Mouse (Mus musculus): ENCODE measurements around the gene Clec16a. TPM values are rescaled to one million over a fixed set of nuclear protein-coding genes. Genes with fewer than 3 reads are reported as not detected.
A peak's percentile ranks its signal among the peaks of the same experiment; 100 is the strongest.

The Clec16a gene
- polyA plus RNA-seq, 1 experiment from 2014 or later: 11.3 TPM

DNA sequence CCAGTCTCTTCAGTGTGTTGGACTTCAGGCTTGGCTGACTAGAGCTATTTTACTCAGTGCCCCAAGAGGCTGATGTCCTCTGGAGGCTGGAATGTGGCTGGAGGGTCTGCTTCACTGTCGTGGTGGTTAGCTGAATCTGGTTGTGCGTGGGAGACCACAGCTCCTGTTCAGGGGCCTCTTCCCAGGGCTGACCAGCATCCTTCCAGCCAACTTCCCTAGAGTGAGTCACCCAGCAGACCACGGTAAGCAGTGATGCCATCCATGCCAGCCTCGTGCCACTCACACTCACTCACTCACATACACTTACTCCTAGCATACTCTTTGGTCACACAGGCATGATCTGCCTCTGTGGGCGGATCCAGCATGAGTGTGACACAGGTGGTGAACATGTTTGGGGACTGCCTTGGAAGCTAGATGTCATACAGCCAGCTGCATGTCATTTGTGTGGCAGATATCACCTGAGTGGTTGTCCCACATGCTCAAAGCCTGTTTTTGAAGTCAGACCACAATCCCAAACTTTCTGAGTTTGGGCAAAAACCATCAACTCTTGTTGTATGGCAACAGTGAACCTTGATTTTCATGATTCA, 24.8 kb downstream of the Clec16a start:
- Histone ChIP-seq H3K9me3 (ENCODE audit: low read length) (no peaks in the 10 kb centered on the region), H3K27me3 (ENCODE audit: insufficient read depth, low read length) (no peaks in the 10 kb centered on the region), H3K4me1 (ENCODE audit: insufficient read depth) (no peaks in the 10 kb centered on the region), H3K27ac (ENCODE audit: low read depth) (no peak overlapping the region), H3K4me2 (ENCODE audit: low read depth, low read length) (no peak overlapping the region), H3K9ac (replicated peaks) (no peak overlapping the region), H3K36me3 (replicated peaks; ENCODE audit: insufficient read depth, low read length) (peaks cover 14% of the 10 kb centered on the region; the same call in 1 of the 2 replicates), H3K4me3 (ENCODE audit: low read depth, low read length) (no peak overlapping the region)
- ATAC-seq (no peak), DNase-seq (no peak)
- TF ChIP-seq CTCF (IDR thresholded peaks at IDR 0.05; ENCODE audit: low read depth) (no peak), EP300 (IDR thresholded peaks at IDR 0.05; ENCODE audit: low read depth) (no peak)
- WGBS (ENCODE audit: insufficient replicate concordance): 57% methylated on average over 5 of the region's 5 CpGs

DNA sequence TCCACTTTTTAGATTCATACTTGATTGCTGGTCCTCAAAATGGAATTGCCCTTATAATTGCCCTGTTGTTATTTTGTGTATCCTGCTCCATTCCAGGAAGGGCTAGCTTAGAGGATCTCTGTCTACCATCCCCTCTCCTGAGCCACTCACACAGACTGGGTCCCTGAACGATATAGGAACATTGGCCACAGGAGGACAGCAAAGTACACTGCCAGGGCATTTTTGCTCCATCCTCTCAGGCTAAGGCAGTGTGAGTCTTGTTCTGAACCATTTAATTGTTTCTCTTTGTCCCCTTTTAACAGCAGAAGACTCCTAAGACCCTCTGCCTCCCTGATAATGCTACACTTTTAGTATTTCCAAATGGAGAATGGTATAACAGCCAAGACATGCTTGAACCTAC, 25.6 kb downstream of the Clec16a start:
- ATAC-seq: no peak
- no peak overlapping the region for H3K9ac ChIP-seq (replicated peaks)
- H3K27me3 ChIP-seq (ENCODE audit: insufficient read depth, low read length): no peaks in the 10 kb centered on the region
- peaks cover 14% of the 10 kb centered on the region; the same call in 1 of the 2 replicates for H3K36me3 ChIP-seq (replicated peaks; ENCODE audit: insufficient read depth, low read length)
- no peak overlapping the region for H3K27ac ChIP-seq (ENCODE audit: low read depth)
- H3K4me1 ChIP-seq (ENCODE audit: insufficient read depth): peaks cover under 1% of the 10 kb centered on the region; the same call in 1 of the 2 replicates
- DNase-seq: no peak
- WGBS (ENCODE audit: insufficient replicate concordance): 73% methylated on average over 1 of the region's 1 CpGs
- TF ChIP-seq EP300 (IDR thresholded peaks at IDR 0.05; ENCODE audit: low read depth): no peak
- no peak for TF ChIP-seq CTCF (IDR thresholded peaks at IDR 0.05; ENCODE audit: low read depth)
- H3K4me2 ChIP-seq (ENCODE audit: low read depth, low read length): no peak overlapping the region
- no peaks in the 10 kb centered on the region for H3K9me3 ChIP-seq (ENCODE audit: low read length)
- no peak overlapping the region for H3K4me3 ChIP-seq (ENCODE audit: low read depth, low read length)

DNA sequence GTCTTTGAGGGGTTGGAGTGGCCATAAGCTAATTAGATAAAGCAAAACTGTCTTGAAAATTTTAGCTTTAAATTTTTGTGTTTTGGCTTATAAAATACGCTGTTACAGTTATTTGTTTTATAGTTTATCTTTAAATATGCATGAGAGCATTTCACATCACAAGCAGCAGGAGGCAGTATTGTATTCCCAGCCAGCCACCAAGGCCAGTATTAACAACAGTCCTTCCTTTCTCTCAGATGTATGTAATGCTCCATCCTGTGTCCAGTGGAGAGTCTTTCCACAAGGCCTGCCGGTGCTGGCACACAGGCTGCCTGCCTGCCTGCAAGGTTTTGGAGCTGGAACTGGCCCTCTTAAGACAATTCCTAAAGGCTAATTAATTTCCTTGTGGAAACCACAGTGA, 26.7 kb downstream of the Clec16a start:
- DNase-seq (no peak), ATAC-seq (no peak)
- H3K9ac ChIP-seq (replicated peaks): no peak overlapping the region
- TF ChIP-seq EP300 (IDR thresholded peaks at IDR 0.05; ENCODE audit: low read depth) (no peak), CTCF (IDR thresholded peaks at IDR 0.05; ENCODE audit: low read depth) (peak; percentile 73)
- no peak overlapping the region for H3K27ac ChIP-seq (ENCODE audit: low read depth)
- H3K4me1 ChIP-seq (ENCODE audit: insufficient read depth): peaks cover 8% of the 10 kb centered on the region
- H3K9me3 ChIP-seq (ENCODE audit: low read length): no peaks in the 10 kb centered on the region
- peaks cover 18% of the 10 kb centered on the region; the same call in 1 of the 2 replicates for H3K36me3 ChIP-seq (replicated peaks; ENCODE audit: insufficient read depth, low read length)
- no peak overlapping the region for H3K4me3 ChIP-seq (ENCODE audit: low read depth, low read length)
- WGBS (ENCODE audit: insufficient replicate concordance): 53% methylated on average over 2 of the region's 2 CpGs
- H3K4me2 ChIP-seq (ENCODE audit: low read depth, low read length): no peak overlapping the region
- H3K27me3 ChIP-seq (ENCODE audit: insufficient read depth, low read length): no peaks in the 10 kb centered on the region

DNA sequence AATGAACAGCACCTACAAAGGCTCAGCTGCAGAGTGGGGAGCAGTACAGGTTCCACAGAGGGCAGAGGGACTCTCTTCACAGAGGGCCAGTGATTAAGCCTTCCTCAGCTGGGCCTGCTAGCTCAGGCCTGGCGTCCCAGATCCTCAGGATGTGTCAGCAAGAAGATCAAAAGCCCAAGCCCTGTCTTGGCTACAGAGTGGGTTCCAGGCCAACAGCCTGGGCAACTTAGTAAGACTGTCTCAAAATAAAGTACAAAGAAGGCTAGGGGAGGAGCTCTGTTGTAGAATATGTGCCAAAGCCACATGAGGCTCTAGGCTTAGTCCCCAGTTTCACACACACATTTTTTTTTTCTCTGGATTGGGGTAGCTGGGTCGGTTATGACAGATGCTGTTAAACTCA, 29.8 kb downstream of the Clec16a start:
- Histone ChIP-seq H3K27me3 (ENCODE audit: insufficient read depth, low read length) (no peaks in the 10 kb centered on the region), H3K4me3 (ENCODE audit: low read depth, low read length) (no peak overlapping the region), H3K27ac (ENCODE audit: low read depth) (no peak overlapping the region), H3K9ac (replicated peaks) (no peak overlapping the region), H3K9me3 (ENCODE audit: low read length) (no peaks in the 10 kb centered on the region), H3K4me1 (ENCODE audit: insufficient read depth) (peaks cover 8% of the 10 kb centered on the region), H3K4me2 (ENCODE audit: low read depth, low read length) (no peak overlapping the region), H3K36me3 (replicated peaks; ENCODE audit: insufficient read depth, low read length) (peaks cover 29% of the 10 kb centered on the region; the same call in 1 of the 2 replicates)
- whole genome bisulfite sequencing (ENCODE audit: insufficient replicate concordance): 76% methylated on average over 2 of the region's 2 CpGs
- DNase-seq: no peak
- no peak for TF ChIP-seq CTCF (IDR thresholded peaks at IDR 0.05; ENCODE audit: low read depth)
- TF ChIP-seq EP300 (IDR thresholded peaks at IDR 0.05; ENCODE audit: low read depth): no peak
- ATAC-seq: no peak

DNA sequence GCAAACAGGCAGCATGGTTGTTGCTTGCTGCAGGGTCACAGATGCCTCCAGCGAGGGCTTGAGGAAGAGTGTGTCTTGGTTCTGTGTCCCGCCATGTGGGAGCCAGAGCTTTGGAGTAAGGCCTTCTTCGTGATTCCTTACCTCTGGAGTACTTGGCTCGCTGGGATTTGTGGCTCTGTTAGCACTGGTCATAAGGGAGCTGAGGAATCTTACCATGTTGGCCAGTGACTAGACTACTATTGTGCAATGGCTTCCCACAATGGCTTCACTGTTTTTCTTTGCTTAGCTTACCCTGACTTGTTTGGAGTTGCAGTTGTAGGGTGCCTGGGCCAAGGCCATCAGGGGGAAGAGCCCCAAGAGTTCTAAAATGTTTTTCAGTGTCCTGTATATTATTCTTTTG, 30.8 kb downstream of the Clec16a start:
- H3K4me3 ChIP-seq (ENCODE audit: low read depth, low read length): no peak overlapping the region
- no peak overlapping the region for H3K27ac ChIP-seq (ENCODE audit: low read depth)
- H3K4me2 ChIP-seq (ENCODE audit: low read depth, low read length): no peak overlapping the region
- no peaks in the 10 kb centered on the region for H3K27me3 ChIP-seq (ENCODE audit: insufficient read depth, low read length)
- WGBS (ENCODE audit: insufficient replicate concordance): 73% methylated on average over 4 of the region's 4 CpGs
- no peak for TF ChIP-seq EP300 (IDR thresholded peaks at IDR 0.05; ENCODE audit: low read depth)
- TF ChIP-seq CTCF (IDR thresholded peaks at IDR 0.05; ENCODE audit: low read depth): no peak
- H3K4me1 ChIP-seq (ENCODE audit: insufficient read depth): peaks cover 8% of the 10 kb centered on the region
- H3K36me3 ChIP-seq (replicated peaks; ENCODE audit: insufficient read depth, low read length): peaks cover 36% of the 10 kb centered on the region
- H3K9ac ChIP-seq (replicated peaks): no peak overlapping the region
- no peaks in the 10 kb centered on the region for H3K9me3 ChIP-seq (ENCODE audit: low read length)
- DNase-seq: no peak
- peak; percentile 53; the same call in 1 of the 2 replicates for ATAC-seq

DNA sequence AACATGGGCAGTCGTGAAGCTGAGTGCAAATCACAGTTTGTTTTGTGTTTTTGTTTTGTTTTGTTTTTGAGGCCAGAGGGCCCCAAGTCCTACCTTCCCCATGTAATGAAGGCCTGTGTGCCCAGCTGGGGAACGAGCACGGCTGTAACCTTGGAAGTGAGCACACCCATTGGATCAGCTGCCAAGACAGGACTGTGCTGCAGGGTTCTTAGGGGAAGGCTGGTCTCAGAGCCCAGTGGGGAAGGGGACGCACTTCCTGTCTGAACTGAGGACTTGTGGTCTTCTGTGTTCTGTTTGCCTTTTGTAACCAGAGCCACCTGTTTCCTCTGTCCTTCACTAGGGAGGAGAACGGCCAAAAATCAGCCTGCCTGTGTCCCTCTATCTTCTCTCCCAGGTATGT, 32.4 kb downstream of the Clec16a start:
- DNase-seq: no peak
- no peak overlapping the region for H3K9ac ChIP-seq (replicated peaks)
- ATAC-seq: no peak
- peaks cover 8% of the 10 kb centered on the region for H3K4me1 ChIP-seq (ENCODE audit: insufficient read depth)
- TF ChIP-seq EP300 (IDR thresholded peaks at IDR 0.05; ENCODE audit: low read depth) (no peak), CTCF (IDR thresholded peaks at IDR 0.05; ENCODE audit: low read depth) (no peak)
- H3K9me3 ChIP-seq (ENCODE audit: low read length): no peaks in the 10 kb centered on the region
- no peak overlapping the region for H3K4me2 ChIP-seq (ENCODE audit: low read depth, low read length)
- no peaks in the 10 kb centered on the region for H3K27me3 ChIP-seq (ENCODE audit: insufficient read depth, low read length)
- peaks cover 36% of the 10 kb centered on the region for H3K36me3 ChIP-seq (replicated peaks; ENCODE audit: insufficient read depth, low read length)
- 50% methylated on average over 5 of the region's 5 CpGs for WGBS (ENCODE audit: insufficient replicate concordance)
- H3K27ac ChIP-seq (ENCODE audit: low read depth): no peak overlapping the region
- H3K4me3 ChIP-seq (ENCODE audit: low read depth, low read length): no peak overlapping the region
